Mouse (Mus musculus) liver, embryonic 13.5 days (tissue): ENCODE results near the gene Dcun1d3. TPM values are rescaled to one million over a fixed set of nuclear protein-coding genes. Genes with fewer than 3 reads are reported as not detected.
A peak's percentile ranks its signal among the peaks of the same experiment; 100 is the strongest.

Experiments
- ATAC-seq: fragments of 200-750 bp; cut with Nextera tagmentation; 2 replicates; pipeline ENCODE4 v1.8.0; 2017; ENCODE audit warnings: low read depth, mild to moderate bottlenecking, moderate number of reproducible peaks, moderate library complexity
- DNase-seq: peaks from one replicate; pipeline ENCODE4 v3.0.0; 2022
- H3K27ac ChIP-seq: fragments of 300-500 bp; sonication (generic); 2 replicates; pipeline ENCODE4 v1.5.1; 2015; ENCODE audit warnings: moderate library complexity, mild to moderate bottlenecking, inconsistent platforms
- H3K27me3 ChIP-seq: fragments of 300-500 bp; sonication (generic); 2 replicates; pipeline ENCODE4 v1.6.1; 2015; ENCODE audit warnings: mild to moderate bottlenecking, inconsistent platforms
- H3K36me3 ChIP-seq: fragments of 300-500 bp; sonication (generic); 2 replicates; pipeline ENCODE4 v1.6.1; 2015; ENCODE audit warnings: mild to moderate bottlenecking, inconsistent platforms
- H3K4me1 ChIP-seq: fragments of 300-500 bp; sonication (generic); replicated peaks from 2 replicates; pipeline ENCODE4 v1.6.1; 2015; ENCODE audit warnings: inconsistent platforms
- H3K4me2 ChIP-seq: fragments of 300-500 bp; sonication (generic); 2 replicates; pipeline ENCODE4 v1.6.1; 2015; ENCODE audit warnings: inconsistent platforms, mild to moderate bottlenecking, moderate library complexity
- H3K4me3 ChIP-seq: fragments of 300-500 bp; sonication (generic); replicated peaks from 2 replicates; pipeline ENCODE4 v1.5.1; 2015; ENCODE audit warnings: mild to moderate bottlenecking, inconsistent platforms
- H3K9ac ChIP-seq: fragments of 300-500 bp; sonication (generic); 2 replicates; pipeline ENCODE4 v1.6.1; 2015; ENCODE audit warnings: mild to moderate bottlenecking, inconsistent platforms
- H3K9me3 ChIP-seq: fragments of 300-500 bp; sonication (generic); replicated peaks from 2 replicates; pipeline ENCODE4 v1.6.1; 2016; ENCODE audit warnings: inconsistent platforms
- WGBS: fragments of 180-500 bp; shearing (Covaris S2); methylation state at CpG from one replicate; pipeline ENCODE4 v1.1.7; 2015; ENCODE audit not compliant: insufficient replicate concordance; 5-methylcytosine and 5-hydroxymethylcytosine counted together
- polyA plus RNA-seq: library from polyadenylated mRNA; unstranded; fragments of >200 nt; fragmentation: Nextera tagmentation; extraction: Ambion mirVana; gene quantifications from 2 replicates; pipeline ENCODE4 v1.2.1, GENCODE M21; 2015

The Dcun1d3 gene
- polyA plus RNA-seq, 1 experiment from 2014 or later = 2.0 TPM

GRCm38 (mm10) chr7:119866136-119866535 is 30.0 kb downstream of the Dcun1d3 start:
- no peak for ATAC-seq
- no peak overlapping the region for H3K27ac ChIP-seq
- H3K4me3 ChIP-seq = no peak overlapping the region
- H3K9ac ChIP-seq = no peak overlapping the region
- DNase-seq = no peak
- H3K27me3 ChIP-seq = no peaks in the 10 kb centered on the region
- H3K9me3 ChIP-seq = no peaks in the 10 kb centered on the region
- peaks cover 39% of the 10 kb centered on the region for H3K4me1 ChIP-seq
- no peaks in the 10 kb centered on the region for H3K36me3 ChIP-seq
- WGBS = 67% methylated on average over 1 of the region's 1 CpGs
- no peak overlapping the region for H3K4me2 ChIP-seq

- Histone ChIP-seq H3K27ac (no peak overlapping the region), H3K9ac (no peak overlapping the region), H3K4me3 (no peak overlapping the region), H3K4me1 (peaks cover 48% of the 10 kb centered on the region), H3K36me3 (peaks cover 2% of the 10 kb centered on the region; the same call in 1 of the 2 replicates), H3K9me3 (no peaks in the 10 kb centered on the region), H3K27me3 (no peaks in the 10 kb centered on the region), H3K4me2 (no peak overlapping the region)
- DNase-seq (peak; percentile 17), ATAC-seq (peak; percentile 81)
- 59% methylated on average over 5 of the region's 5 CpGs for WGBS
These were observed 31.6 kb downstream of the Dcun1d3 start for GRCm38 (mm10) chr7:119864500-119864899.

GRCm38 (mm10) chr7:119862167-119862566 is 33.9 kb downstream of the Dcun1d3 start:
- no peak overlapping the region for H3K9ac ChIP-seq
- H3K4me1 ChIP-seq = peaks cover 48% of the 10 kb centered on the region
- ATAC-seq (no peak), DNase-seq (no peak)
- peaks cover 8% of the 10 kb centered on the region; the same call in 1 of the 2 replicates for H3K36me3 ChIP-seq
- no peaks in the 10 kb centered on the region for H3K27me3 ChIP-seq
- H3K9me3 ChIP-seq = no peaks in the 10 kb centered on the region
- no peak overlapping the region for H3K27ac ChIP-seq
- 41% methylated on average over 1 of the region's 1 CpGs for WGBS
- H3K4me3 ChIP-seq = no peak overlapping the region
- H3K4me2 ChIP-seq = no peak overlapping the region

GRCm38 (mm10) chr7:119861335-119862091 is 34.6 kb downstream of the Dcun1d3 start:
- Histone ChIP-seq H3K4me1 (peaks cover 48% of the 10 kb centered on the region), H3K9me3 (no peaks in the 10 kb centered on the region), H3K9ac (no peak overlapping the region), H3K4me2 (no peak overlapping the region), H3K36me3 (peaks cover 8% of the 10 kb centered on the region; the same call in 1 of the 2 replicates), H3K27ac (no peak overlapping the region), H3K4me3 (no peak overlapping the region), H3K27me3 (no peaks in the 10 kb centered on the region)
- DNase-seq (no peak), ATAC-seq (peak; percentile 49; the same call in 1 of the 2 replicates)
- 53% methylated on average over 6 of the region's 6 CpGs for WGBS

GRCm38 (mm10) chr7:119860971-119861334 is 35.1 kb downstream of the Dcun1d3 start:
- DNase-seq (no peak), ATAC-seq (no peak)
- Histone ChIP-seq H3K36me3 (peaks cover 8% of the 10 kb centered on the region; the same call in 1 of the 2 replicates), H3K4me2 (no peak overlapping the region), H3K27ac (no peak overlapping the region), H3K9ac (no peak overlapping the region), H3K9me3 (no peaks in the 10 kb centered on the region), H3K4me1 (peaks cover 44% of the 10 kb centered on the region), H3K27me3 (no peaks in the 10 kb centered on the region), H3K4me3 (no peak overlapping the region)

GRCm38 (mm10) chr7:119860554-119860953 is 35.5 kb downstream of the Dcun1d3 start:
- H3K4me2 ChIP-seq = no peak overlapping the region
- H3K9ac ChIP-seq = no peak overlapping the region
- H3K27ac ChIP-seq = no peak overlapping the region
- peaks cover 8% of the 10 kb centered on the region; the same call in 1 of the 2 replicates for H3K36me3 ChIP-seq
- no peak for ATAC-seq
- H3K4me3 ChIP-seq = no peak overlapping the region
- WGBS = 75% methylated on average over 2 of the region's 2 CpGs
- H3K4me1 ChIP-seq = peaks cover 42% of the 10 kb centered on the region
- DNase-seq = no peak
- H3K9me3 ChIP-seq = no peaks in the 10 kb centered on the region
- no peaks in the 10 kb centered on the region for H3K27me3 ChIP-seq

- peaks cover 8% of the 10 kb centered on the region; the same call in 1 of the 2 replicates for H3K36me3 ChIP-seq
- H3K9me3 ChIP-seq = no peaks in the 10 kb centered on the region
- peaks cover 39% of the 10 kb centered on the region for H3K4me1 ChIP-seq
- H3K4me3 ChIP-seq = no peak overlapping the region
- no peaks in the 10 kb centered on the region for H3K27me3 ChIP-seq
- ATAC-seq = no peak
- H3K27ac ChIP-seq = no peak overlapping the region
- no peak overlapping the region for H3K9ac ChIP-seq
- no peak for DNase-seq
- H3K4me2 ChIP-seq = no peak overlapping the region
- WGBS = 71% methylated on average over 3 of the region's 3 CpGs
These were observed 36.0 kb downstream of the Dcun1d3 start for GRCm38 (mm10) chr7:119860116-119860515.

GRCm38 (mm10) chr7:119859476-119859875 is 36.6 kb downstream of the Dcun1d3 start:
- DNase-seq (no peak), ATAC-seq (no peak)
- no peak overlapping the region for H3K4me3 ChIP-seq
- no peak overlapping the region for H3K9ac ChIP-seq
- H3K36me3 ChIP-seq = peaks cover 8% of the 10 kb centered on the region; the same call in 1 of the 2 replicates
- no peaks in the 10 kb centered on the region for H3K9me3 ChIP-seq
- no peak overlapping the region for H3K4me2 ChIP-seq
- H3K4me1 ChIP-seq = peaks cover 39% of the 10 kb centered on the region
- WGBS = 70% methylated on average over 6 of the region's 6 CpGs
- no peak overlapping the region for H3K27ac ChIP-seq
- no peaks in the 10 kb centered on the region for H3K27me3 ChIP-seq

- ATAC-seq = no peak
- H3K9ac ChIP-seq = no peak overlapping the region
- H3K4me2 ChIP-seq = no peak overlapping the region
These were observed 41.1 kb downstream of the Dcun1d3 start for GRCm38 (mm10) chr7:119855031-119855430.

GRCm38 (mm10) chr7:119854362-119854761 is 41.7 kb downstream of the Dcun1d3 start:
- no peak overlapping the region for H3K4me3 ChIP-seq
- no peak overlapping the region for H3K4me2 ChIP-seq
- peaks cover 26% of the 10 kb centered on the region; the same call in 1 of the 2 replicates for H3K36me3 ChIP-seq
- peaks cover 12% of the 10 kb centered on the region for H3K4me1 ChIP-seq
- H3K9me3 ChIP-seq = no peaks in the 10 kb centered on the region
- no peaks in the 10 kb centered on the region for H3K27me3 ChIP-seq
- no peak overlapping the region for H3K9ac ChIP-seq
- H3K27ac ChIP-seq = no peak overlapping the region
- DNase-seq (no peak), ATAC-seq (0 out of 2 replicates have a peak, but pooled peaks have one; percentile 34)
- WGBS = 71% methylated on average over 2 of the region's 2 CpGs

More at GRCm38 (mm10) chr7:119855031-119855430, 41.1 kb downstream of the Dcun1d3 start:
- no peak for DNase-seq
- Histone ChIP-seq H3K36me3 (peaks cover 24% of the 10 kb centered on the region; the same call in 1 of the 2 replicates), H3K9me3 (no peaks in the 10 kb centered on the region), H3K27me3 (no peaks in the 10 kb centered on the region), H3K4me3 (no peak overlapping the region), H3K4me1 (peaks cover 12% of the 10 kb centered on the region), H3K27ac (no peak overlapping the region)

GRCm38 (mm10) chr7:119853186-119853585 is 42.9 kb downstream of the Dcun1d3 start:
- ATAC-seq = no peak
- WGBS = 76% methylated on average over 1 of the region's 1 CpGs

GRCm38 (mm10) chr7:119852494-119852893 is 43.6 kb downstream of the Dcun1d3 start:
- Histone ChIP-seq H3K36me3 (peaks cover 23% of the 10 kb centered on the region; the same call in 1 of the 2 replicates), H3K4me3 (no peak overlapping the region), H3K4me2 (no peak overlapping the region), H3K9me3 (no peaks in the 10 kb centered on the region), H3K9ac (no peak overlapping the region), H3K27me3 (no peaks in the 10 kb centered on the region), H3K4me1 (peaks cover 12% of the 10 kb centered on the region), H3K27ac (no peak overlapping the region)
- DNase-seq (no peak), ATAC-seq (no peak)

More at GRCm38 (mm10) chr7:119853186-119853585, 42.9 kb downstream of the Dcun1d3 start:
- Histone ChIP-seq H3K4me2 (no peak overlapping the region), H3K27ac (no peak overlapping the region), H3K36me3 (peaks cover 25% of the 10 kb centered on the region; the same call in 1 of the 2 replicates), H3K4me3 (no peak overlapping the region), H3K27me3 (no peaks in the 10 kb centered on the region), H3K9ac (no peak overlapping the region), H3K4me1 (peaks cover 12% of the 10 kb centered on the region), H3K9me3 (no peaks in the 10 kb centered on the region)
- no peak for DNase-seq
